Comparison of ENCODE assay signal across 19 mouse cellular contexts in genomic region chr6:106646945-106647344, GRCm38 (mm10).
"Had no signal": no experiment of that assay in that cellular context is flagged by ENCODE, and none has a peak within 500 bp of the region (broad histone marks: within the 10 kb centered on the region; RNA-seq: fewer than 3 reads in every experiment).

No protein-coding gene starts in this region.

- DNase-seq: kidney, postnatal 25 days; layer of hippocampus, adult 9-11 months; liver; lung, adult 18-20 months; lung, postnatal 10 days; lung, postnatal 4 days; midbrain, embryonic 14.5 days; thymus, adult 2 months; thymus, postnatal 14 days; thymus, postnatal 4 days had no signal

- H3K27ac ChIP-seq: kidney, postnatal 0 days; layer of hippocampus, adult 2 months; limb, embryonic 10.5 days; limb, embryonic 13.5 days; liver, embryonic 12.5 days; liver, embryonic 15.5 days; lung, embryonic 15.5 days; stomach, postnatal 0 days had no signal

- ATAC-seq: liver, embryonic 12.5 days had no signal

- H3K9me3 ChIP-seq: limb, embryonic 10.5 days; limb, embryonic 13.5 days; liver, embryonic 12.5 days; liver, embryonic 15.5 days; lung, embryonic 15.5 days had no signal

- H3K9ac ChIP-seq: limb, embryonic 13.5 days; liver, embryonic 12.5 days; liver, embryonic 15.5 days; lung, embryonic 15.5 days had no signal

- H3K4me2 ChIP-seq: limb, embryonic 13.5 days; liver, embryonic 12.5 days; liver, embryonic 15.5 days; lung, embryonic 15.5 days; midbrain, embryonic 11.5 days had no signal

- H3K4me3 ChIP-seq: layer of hippocampus, adult 2 months; limb, embryonic 10.5 days; limb, embryonic 13.5 days; liver, embryonic 12.5 days; liver, embryonic 15.5 days; lung, embryonic 15.5 days had no signal

- H3K27me3 ChIP-seq: limb, embryonic 13.5 days; liver, embryonic 12.5 days; liver, embryonic 15.5 days; lung, embryonic 15.5 days had no signal

- H3K36me3 ChIP-seq: limb, embryonic 10.5 days; limb, embryonic 13.5 days; liver, embryonic 12.5 days; liver, embryonic 15.5 days; lung, embryonic 15.5 days had no signal

- H3K4me1 ChIP-seq: limb, embryonic 10.5 days; limb, embryonic 13.5 days; liver, embryonic 12.5 days; liver, embryonic 15.5 days; lung, embryonic 15.5 days had no signal
